Mouse (Mus musculus) kidney, postnatal 0 days (tissue): ENCODE results near the gene Hdac4. TPM values are rescaled to one million over a fixed set of nuclear protein-coding genes. Genes with fewer than 3 reads are reported as not detected.

Experiments
- ATAC-seq: fragments of 200-750 bp; cut with Nextera tagmentation; replicated peaks from 2 replicates; pipeline ENCODE4 v1.8.0; 2017; ENCODE audit warnings: low read depth, moderate number of reproducible peaks, moderate TSS enrichment, moderate library complexity; ENCODE audit not compliant: low FRiP score
- DNase-seq: peaks from one replicate; pipeline ENCODE4 v3.0.0-alpha.2; 2016; ENCODE audit warnings: low spot score
- H3K27ac ChIP-seq: fragments of 300-500 bp; sonication (generic); 2 replicates; pipeline ENCODE4 v1.5.1; 2014; ENCODE audit warnings: mild to moderate bottlenecking
- H3K27me3 ChIP-seq: fragments of 300-500 bp; sonication (generic); 2 replicates; pipeline ENCODE4 v1.6.1; 2014; ENCODE audit warnings: low read length, mixed read lengths; ENCODE audit not compliant: insufficient read depth
- H3K36me3 ChIP-seq: fragments of 300-500 bp; sonication (generic); 2 replicates; pipeline ENCODE4 v1.6.1; 2014; ENCODE audit warnings: low read length, mixed read lengths; ENCODE audit not compliant: insufficient read depth
- H3K4me1 ChIP-seq: fragments of 300-500 bp; sonication (generic); replicated peaks from 2 replicates; pipeline ENCODE4 v1.6.1; 2014; ENCODE audit warnings: antibody characterized with exemption, low read length, mixed read lengths; ENCODE audit not compliant: insufficient read depth
- H3K4me2 ChIP-seq: fragments of 300-500 bp; sonication (generic); 2 replicates; pipeline ENCODE4 v1.6.1; 2014; ENCODE audit warnings: mild to moderate bottlenecking, low read length, moderate library complexity, mixed read lengths
- H3K4me3 ChIP-seq: fragments of 300-500 bp; sonication (generic); replicated peaks from 2 replicates; pipeline ENCODE4 v1.5.1; 2014; ENCODE audit warnings: low read depth, low read length
- H3K9ac ChIP-seq: fragments of 300-500 bp; sonication (generic); 2 replicates; pipeline ENCODE4 v1.6.1; 2014; ENCODE audit warnings: low read depth, low read length
- H3K9me3 ChIP-seq: fragments of 300-500 bp; sonication (generic); replicated peaks from 2 replicates; pipeline ENCODE4 v1.6.1; 2016; ENCODE audit warnings: low read length, inconsistent platforms, mixed read lengths
- CTCF ChIP-seq: IDR thresholded peaks from 2 replicates; pipeline ENCODE4 v1.5.1; 2016; ENCODE audit warnings: antibody characterized with exemption, low read depth, mild to moderate bottlenecking, moderate library complexity
- WGBS: fragments of 180-500 bp; shearing (Covaris S2); extraction: QIAGEN DNeasy Blood & Tissue Kit; methylation state at CpG from one replicate; pipeline ENCODE4 v1.1.7; 2014; 5-methylcytosine and 5-hydroxymethylcytosine counted together
- polyA plus RNA-seq: library from polyadenylated mRNA; unstranded; fragments of >200 nt; fragmentation: Nextera tagmentation; extraction: Ambion mirVana; gene quantifications from 2 replicates; pipeline ENCODE4 v1.2.1, GENCODE M21; 2015

The Hdac4 gene
- polyA plus RNA-seq, 1 experiment from 2014 or later: 13.9 TPM

GRCm38 (mm10) chr1:91967041-91967440 is 228.5 kb downstream of the Hdac4 start:
- Histone ChIP-seq H3K4me1 (no peaks in the 10 kb centered on the region), H3K27me3 (no peaks in the 10 kb centered on the region), H3K9me3 (no peaks in the 10 kb centered on the region), H3K36me3 (peaks cover 47% of the 10 kb centered on the region), H3K4me3 (no peak overlapping the region), H3K9ac (no peak overlapping the region), H3K4me2 (no peak overlapping the region), H3K27ac (no peak overlapping the region)
- WGBS: 90% methylated on average over 1 of the region's 1 CpGs
- ATAC-seq (no peak), DNase-seq (no peak)
- no peak for TF ChIP-seq CTCF

DNA sequence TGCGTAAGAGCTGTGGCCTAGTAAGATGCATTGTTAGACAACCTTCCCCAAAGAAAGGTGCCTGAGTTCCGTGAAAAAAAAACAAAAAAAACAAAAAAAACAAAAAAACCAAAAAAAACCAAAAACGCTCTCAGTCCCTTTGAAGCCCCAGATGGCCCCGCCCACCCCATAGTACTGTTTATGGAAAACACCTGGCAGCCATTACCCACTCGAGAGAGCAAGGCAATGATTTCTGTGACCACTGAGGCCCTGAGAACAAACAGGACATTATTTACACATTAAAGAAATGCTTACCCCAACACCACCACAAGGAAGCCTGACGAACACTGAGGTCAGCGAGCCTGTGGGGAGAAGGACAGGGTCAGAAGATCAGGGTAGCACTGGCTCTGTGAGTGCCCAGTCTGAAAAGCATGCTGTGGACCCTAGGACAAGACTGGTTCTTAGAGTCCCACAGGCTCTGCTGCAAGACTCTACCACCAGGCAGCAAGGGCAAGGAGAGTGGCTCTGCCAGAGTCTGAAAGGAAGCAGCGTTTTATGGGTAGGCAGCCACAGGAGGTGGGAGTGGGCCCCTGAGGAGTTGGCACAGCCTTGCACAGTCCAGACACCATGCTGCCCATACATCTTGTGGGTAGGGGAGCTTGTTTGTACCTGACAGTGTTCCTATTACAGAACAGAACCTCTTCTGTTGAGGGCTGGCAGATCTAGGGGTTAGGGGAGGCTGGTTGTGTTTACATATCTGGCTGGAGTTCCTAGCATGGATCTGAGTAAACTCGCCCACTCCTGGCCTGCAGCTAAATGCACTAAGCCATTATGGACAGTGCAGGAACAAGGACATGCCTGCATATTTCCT is 230.8 kb downstream of the Hdac4 start:
- Histone ChIP-seq H3K9me3 (no peaks in the 10 kb centered on the region), H3K4me2 (no peak overlapping the region), H3K27ac (no peak overlapping the region), H3K9ac (no peak overlapping the region), H3K4me3 (no peak overlapping the region), H3K36me3 (peaks cover 40% of the 10 kb centered on the region), H3K4me1 (no peaks in the 10 kb centered on the region), H3K27me3 (no peaks in the 10 kb centered on the region)
- TF ChIP-seq CTCF: no peak
- ATAC-seq (no peak), DNase-seq (no peak)
- WGBS: 61% methylated on average over 9 of the region's 9 CpGs

GRCm38 (mm10) chr1:91962256-91962655 is 233.2 kb downstream of the Hdac4 start:
- H3K36me3 ChIP-seq: peaks cover 38% of the 10 kb centered on the region

GRCm38 (mm10) chr1:91961231-91961630 is 234.3 kb downstream of the Hdac4 start:
- H3K27me3 ChIP-seq: no peaks in the 10 kb centered on the region
- no peak overlapping the region for H3K27ac ChIP-seq
- TF ChIP-seq CTCF: no peak
- WGBS: 41% methylated on average over 8 of the region's 8 CpGs
- no peaks in the 10 kb centered on the region for H3K9me3 ChIP-seq
- ATAC-seq (no peak), DNase-seq (no peak)
- H3K9ac ChIP-seq: no peak overlapping the region
- H3K4me3 ChIP-seq: no peak overlapping the region
- H3K36me3 ChIP-seq: peaks cover 38% of the 10 kb centered on the region
- H3K4me1 ChIP-seq: no peaks in the 10 kb centered on the region
- H3K4me2 ChIP-seq: no peak overlapping the region

More at GRCm38 (mm10) chr1:91962256-91962655, 233.2 kb downstream of the Hdac4 start:
- 0 out of 2 replicates have a peak, but pooled peaks have one; percentile 68 for ATAC-seq
- peak; percentile 85 for TF ChIP-seq CTCF
- DNase-seq: peak; percentile 79
- no peaks in the 10 kb centered on the region for H3K4me1 ChIP-seq
- no peak overlapping the region for H3K27ac ChIP-seq
- no peaks in the 10 kb centered on the region for H3K9me3 ChIP-seq
- H3K4me2 ChIP-seq: no peak overlapping the region
- H3K9ac ChIP-seq: no peak overlapping the region
- no peaks in the 10 kb centered on the region for H3K27me3 ChIP-seq
- 69% methylated on average over 1 of the region's 1 CpGs for WGBS
- no peak overlapping the region for H3K4me3 ChIP-seq

DNA sequence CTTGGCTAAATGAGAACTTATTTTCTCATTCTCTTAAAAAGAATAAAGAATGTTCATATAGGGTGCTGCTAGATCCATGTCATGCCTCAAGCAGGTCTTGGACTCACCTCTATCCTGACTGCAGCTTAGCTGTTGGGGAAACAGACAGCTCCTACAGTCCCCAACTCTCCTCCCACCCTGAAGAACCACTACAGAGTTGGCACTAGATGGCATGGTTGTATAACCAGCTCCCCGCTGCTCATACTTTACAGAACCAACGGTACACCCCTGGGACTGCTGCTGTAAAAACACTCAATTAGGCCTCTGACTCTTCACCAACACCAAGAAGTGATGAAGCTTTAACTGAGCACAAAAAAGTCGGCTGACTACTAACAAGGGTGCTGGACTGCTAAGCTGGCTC is 235.6 kb downstream of the Hdac4 start:
- no peak for TF ChIP-seq CTCF
- H3K36me3 ChIP-seq: peaks cover 27% of the 10 kb centered on the region
- no peak overlapping the region for H3K4me3 ChIP-seq
- H3K4me2 ChIP-seq: no peak overlapping the region
- H3K9ac ChIP-seq: no peak overlapping the region
- DNase-seq (no peak), ATAC-seq (no peak)
- WGBS: 88% methylated on average over 3 of the region's 3 CpGs
- H3K9me3 ChIP-seq: no peaks in the 10 kb centered on the region
- no peaks in the 10 kb centered on the region for H3K27me3 ChIP-seq
- H3K4me1 ChIP-seq: no peaks in the 10 kb centered on the region
- H3K27ac ChIP-seq: no peak overlapping the region

DNA sequence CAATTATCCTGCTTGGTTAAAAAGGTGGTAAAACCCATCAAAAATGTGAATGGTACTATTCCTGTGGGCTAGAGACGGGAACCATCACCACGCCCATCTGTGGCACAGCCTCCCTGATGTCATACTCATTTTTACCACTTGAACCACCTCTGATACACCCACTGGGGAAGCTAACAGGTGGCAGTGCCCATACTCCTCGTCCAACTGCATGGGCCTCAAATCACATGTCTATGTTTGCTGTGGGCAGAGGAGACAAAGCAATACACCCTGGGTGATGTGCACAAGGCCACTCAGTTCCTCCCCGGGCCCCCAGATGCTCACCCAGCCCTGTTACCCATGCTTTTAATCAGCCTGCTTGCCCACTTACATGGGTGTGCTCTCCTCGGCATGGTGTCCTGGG is 236.5 kb downstream of the Hdac4 start:
- no peak overlapping the region for H3K4me3 ChIP-seq
- TF ChIP-seq CTCF: no peak
- WGBS: 92% methylated on average over 5 of the region's 5 CpGs
- no peak overlapping the region for H3K9ac ChIP-seq
- H3K36me3 ChIP-seq: peaks cover 28% of the 10 kb centered on the region; the same call in 1 of the 2 replicates
- H3K4me2 ChIP-seq: no peak overlapping the region
- H3K27me3 ChIP-seq: no peaks in the 10 kb centered on the region
- no peak for ATAC-seq
- no peaks in the 10 kb centered on the region for H3K9me3 ChIP-seq
- no peaks in the 10 kb centered on the region for H3K4me1 ChIP-seq
- H3K27ac ChIP-seq: no peak overlapping the region
- no peak for DNase-seq
